Mouse (Mus musculus) ES-CJ7 (cell line): Measurements from ENCODE around the gene Prkd2.

Source experiments
- DNase-seq: peaks from one replicate; pipeline ENCODE4 v3.0.0; 2011; ENCODE audit warnings: low read depth, low spot score

Prkd2 gene

GRCm38 (mm10) chr7:16892352-16892730, 49.6 kb downstream of the Prkd2 start:
- DNase-seq, result no peak

GRCm38 (mm10) chr7:16893612-16894011, 50.9 kb downstream of the Prkd2 start:
- no peak for DNase-seq

DNA sequence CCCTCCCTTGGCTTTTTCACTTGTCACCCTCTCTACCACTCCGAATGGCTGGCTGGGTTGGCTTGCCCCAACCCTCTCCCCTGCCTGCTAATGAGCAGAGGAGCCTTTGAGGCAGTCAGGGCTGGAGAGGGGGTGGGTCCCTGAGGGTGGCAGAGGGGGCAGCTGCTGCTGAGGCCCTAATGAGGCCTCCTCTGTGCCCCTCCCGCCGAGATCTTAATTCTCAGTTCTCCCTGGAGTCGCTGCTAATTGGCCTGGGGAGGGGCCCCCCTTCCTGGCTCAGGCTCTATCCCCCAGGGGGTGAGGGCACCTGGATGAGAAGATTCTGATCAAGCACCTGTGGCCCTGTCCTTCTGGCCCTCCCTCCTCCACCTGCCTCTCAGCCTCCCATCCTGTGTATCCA, 51.6 kb downstream of the Prkd2 start:
- DNase-seq, result no peak

- DNase-seq, result peak; percentile 90
These were observed 52.3 kb downstream of the Prkd2 start for GRCm38 (mm10) chr7:16895000-16895399.

DNA sequence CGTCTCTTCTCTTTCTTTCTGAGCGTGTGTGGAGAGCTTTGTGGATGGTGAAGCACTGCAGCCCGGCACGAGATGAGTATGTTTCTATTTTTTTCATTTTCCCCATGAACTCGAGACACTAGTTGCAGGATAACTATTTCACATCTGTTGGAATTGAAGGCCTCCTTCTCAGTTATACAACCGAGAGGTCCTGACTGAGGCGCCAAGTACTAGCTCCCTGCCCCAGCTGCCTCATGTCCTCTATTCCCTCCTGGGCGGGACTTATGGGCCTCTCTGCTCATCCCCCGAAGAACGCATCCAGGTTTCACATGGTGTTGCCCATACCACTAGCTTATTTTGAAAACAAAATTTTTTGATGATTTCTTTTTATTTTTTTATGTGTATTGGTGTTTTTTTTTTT, 52.8 kb downstream of the Prkd2 start:
- no peak for DNase-seq

DNA sequence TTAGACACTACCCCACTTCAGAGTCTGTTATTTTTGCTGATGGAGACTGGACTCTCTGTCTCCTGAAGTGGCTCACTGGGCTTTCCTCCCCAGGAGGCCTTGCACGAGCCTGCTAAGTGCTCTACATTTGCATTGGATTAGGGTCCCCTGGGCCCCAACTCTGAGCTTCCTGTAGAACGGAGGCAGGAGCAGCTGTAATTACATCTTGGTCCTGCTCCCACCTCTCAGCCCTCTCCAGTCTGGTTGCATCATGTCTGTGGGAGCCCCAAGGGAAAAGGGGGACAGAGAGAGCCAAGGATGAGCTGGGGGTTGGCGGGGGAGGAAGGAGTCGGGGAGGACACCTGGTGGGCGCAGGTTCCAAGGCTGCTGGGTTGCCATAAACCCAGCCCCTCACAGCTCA, 57.8 kb downstream of the Prkd2 start:
- DNase-seq, result no peak

GRCm38 (mm10) chr7:16903439-16903955, 60.8 kb downstream of the Prkd2 start:
- DNase-seq, result no peak

- DNase-seq, result no peak
These were observed 61.5 kb downstream of the Prkd2 start for GRCm38 (mm10) chr7:16904120-16904675.

DNA sequence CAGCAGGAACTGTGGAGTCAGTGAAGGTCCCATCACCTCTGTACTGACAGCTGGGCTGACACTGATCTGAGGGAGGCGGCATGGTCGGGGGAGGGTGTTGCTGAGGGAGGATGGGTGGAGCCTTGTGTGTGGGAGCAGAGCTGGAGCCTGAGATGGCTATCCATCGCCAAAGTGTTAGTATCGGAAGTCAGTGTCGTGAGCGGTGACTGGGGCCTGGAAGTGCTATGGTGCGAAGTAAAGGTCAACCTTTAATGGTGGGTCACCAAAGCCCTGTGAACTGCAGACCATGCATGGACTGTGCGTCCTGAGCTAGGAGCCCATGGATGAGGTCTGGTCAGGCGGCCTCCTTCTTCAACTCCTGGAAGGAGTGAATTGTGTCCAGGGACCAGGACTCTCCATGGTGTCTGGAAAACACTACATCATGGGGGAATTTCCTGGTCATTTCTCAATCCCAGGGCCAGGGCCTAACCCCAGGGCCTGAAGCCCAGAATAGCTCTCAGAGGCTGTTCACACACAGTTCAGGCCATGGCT, 62.9 kb downstream of the Prkd2 start:
- no peak for DNase-seq

- no peak for DNase-seq
These were observed 63.6 kb downstream of the Prkd2 start, which contains the start of gene Ptgir for GRCm38 (mm10) chr7:16906281-16906680. Gene Ptgir, plus strand, starts transcription at chr7:16906490.

DNA sequence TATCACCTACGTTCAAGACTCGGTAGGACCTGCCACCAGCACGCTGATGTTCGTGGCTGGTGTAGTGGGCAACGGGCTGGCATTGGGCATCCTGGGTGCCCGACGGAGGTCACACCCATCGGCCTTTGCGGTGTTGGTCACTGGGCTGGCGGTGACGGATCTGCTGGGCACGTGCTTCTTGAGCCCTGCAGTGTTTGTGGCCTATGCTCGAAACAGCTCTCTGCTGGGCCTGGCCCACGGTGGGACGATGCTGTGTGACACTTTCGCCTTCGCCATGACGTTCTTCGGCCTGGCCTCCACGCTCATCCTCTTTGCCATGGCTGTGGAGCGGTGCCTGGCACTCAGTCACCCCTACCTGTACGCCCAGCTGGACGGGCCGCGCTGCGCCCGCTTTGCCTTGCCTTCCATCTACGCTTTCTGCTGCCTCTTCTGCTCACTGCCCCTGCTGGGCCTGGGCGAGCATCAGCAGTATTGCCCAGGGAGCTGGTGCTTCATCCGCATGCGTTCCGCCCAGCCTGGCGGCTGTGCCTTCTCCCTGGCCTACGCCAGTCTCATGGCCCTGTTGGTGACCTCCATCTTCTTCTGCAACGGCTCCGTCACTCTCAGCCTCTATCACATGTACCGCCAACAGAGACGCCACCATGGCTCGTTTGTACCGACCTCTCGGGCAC, 64.3 kb downstream of the Prkd2 start:
- DNase-seq, result no peak

- no peak for DNase-seq
These were observed 65.1 kb downstream of the Prkd2 start for GRCm38 (mm10) chr7:16907842-16908241.

- DNase-seq, result no peak
These were observed 65.7 kb downstream of the Prkd2 start for GRCm38 (mm10) chr7:16908367-16908766.

DNA sequence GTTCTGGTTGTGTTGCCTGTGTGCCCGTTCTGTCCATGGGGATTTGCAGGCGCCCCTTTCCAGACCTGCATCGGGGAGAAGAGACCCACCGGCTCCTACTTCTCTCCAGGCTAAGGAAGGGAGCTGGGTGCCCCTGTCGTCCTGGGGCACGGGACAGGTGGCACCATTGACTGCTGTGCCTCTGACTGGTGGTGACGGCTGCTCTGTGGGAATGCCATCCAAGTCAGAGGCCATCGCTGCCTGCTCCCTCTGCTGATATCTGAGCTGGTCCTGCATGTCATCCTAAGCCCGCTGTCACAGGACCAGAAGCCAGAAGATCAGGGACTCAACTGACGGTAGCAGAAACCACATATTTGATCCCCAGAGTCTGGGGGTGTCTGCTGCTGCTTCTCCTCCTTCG, 66.2 kb downstream of the Prkd2 start:
- DNase-seq, result no peak

- no peak for DNase-seq
These were observed 67.2 kb downstream of the Prkd2 start for GRCm38 (mm10) chr7:16909909-16910308.

DNA sequence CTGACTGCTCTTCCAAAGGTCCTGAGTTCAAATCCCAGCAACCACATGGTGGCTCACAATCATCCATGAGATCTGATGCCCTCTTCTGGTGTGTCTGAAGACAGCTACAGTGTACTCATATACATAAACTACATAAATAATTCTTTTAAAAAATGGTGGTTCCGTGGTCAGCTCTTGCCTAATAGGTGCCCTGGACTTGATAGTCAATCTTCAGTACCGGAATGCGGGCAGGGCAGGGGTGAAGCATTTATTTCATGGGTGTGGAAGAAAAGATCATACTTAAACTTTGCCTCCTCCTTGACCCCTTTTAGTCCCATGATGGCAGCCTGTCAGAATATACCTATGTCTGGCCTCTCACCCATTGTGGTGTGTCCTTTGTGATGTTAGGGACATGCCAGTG, 69.2 kb downstream of the Prkd2 start:
- DNase-seq, result no peak

GRCm38 (mm10) chr7:16912360-16912759, 69.7 kb downstream of the Prkd2 start:
- DNase-seq, result no peak

- peak; percentile 54 for DNase-seq
These were observed 71.2 kb downstream of the Prkd2 start for GRCm38 (mm10) chr7:16913806-16914452.

DNA sequence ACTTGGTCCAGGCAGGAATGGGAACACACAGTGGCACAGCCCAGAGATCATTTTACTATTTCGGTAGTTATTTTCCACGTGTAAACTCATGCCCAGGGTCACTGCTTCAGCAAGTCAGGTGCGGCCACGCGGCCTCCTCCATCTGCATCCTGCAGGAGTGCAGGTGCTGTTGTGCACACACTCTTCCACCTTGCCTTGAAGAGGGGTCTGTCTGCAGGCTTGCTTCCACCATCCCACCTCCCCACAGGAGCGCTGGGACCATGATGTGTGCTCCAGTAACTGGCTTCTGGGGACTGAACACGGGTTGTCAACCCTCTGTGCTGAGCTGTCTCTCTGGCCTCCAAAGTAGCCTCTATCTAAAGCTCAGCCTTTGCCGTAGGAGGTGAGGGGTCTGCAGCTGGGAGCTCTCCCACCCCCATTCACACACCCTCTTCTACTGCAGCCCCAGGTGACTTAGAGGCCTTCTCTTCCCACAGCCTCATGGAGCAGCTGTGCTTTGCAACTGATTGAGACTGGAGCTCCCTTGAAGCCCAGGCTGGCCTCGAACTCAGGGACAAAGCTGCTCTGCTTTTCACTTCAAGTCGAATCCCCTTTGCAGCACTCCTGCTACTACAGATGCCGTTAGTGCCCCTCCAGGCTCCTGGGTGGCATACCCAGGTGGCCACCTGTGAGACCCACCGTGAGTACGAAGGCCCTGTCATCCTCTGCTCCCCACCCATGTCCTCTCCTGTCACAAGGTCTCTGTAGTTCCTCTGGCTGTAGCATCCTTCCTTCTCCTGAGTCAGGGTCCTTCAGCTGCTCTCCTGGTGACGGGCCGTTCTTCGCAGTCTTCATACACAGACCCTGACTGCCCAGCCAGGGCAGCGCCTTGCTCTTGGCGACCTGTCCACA, 72.0 kb downstream of the Prkd2 start:
- DNase-seq, result no peak

DNA sequence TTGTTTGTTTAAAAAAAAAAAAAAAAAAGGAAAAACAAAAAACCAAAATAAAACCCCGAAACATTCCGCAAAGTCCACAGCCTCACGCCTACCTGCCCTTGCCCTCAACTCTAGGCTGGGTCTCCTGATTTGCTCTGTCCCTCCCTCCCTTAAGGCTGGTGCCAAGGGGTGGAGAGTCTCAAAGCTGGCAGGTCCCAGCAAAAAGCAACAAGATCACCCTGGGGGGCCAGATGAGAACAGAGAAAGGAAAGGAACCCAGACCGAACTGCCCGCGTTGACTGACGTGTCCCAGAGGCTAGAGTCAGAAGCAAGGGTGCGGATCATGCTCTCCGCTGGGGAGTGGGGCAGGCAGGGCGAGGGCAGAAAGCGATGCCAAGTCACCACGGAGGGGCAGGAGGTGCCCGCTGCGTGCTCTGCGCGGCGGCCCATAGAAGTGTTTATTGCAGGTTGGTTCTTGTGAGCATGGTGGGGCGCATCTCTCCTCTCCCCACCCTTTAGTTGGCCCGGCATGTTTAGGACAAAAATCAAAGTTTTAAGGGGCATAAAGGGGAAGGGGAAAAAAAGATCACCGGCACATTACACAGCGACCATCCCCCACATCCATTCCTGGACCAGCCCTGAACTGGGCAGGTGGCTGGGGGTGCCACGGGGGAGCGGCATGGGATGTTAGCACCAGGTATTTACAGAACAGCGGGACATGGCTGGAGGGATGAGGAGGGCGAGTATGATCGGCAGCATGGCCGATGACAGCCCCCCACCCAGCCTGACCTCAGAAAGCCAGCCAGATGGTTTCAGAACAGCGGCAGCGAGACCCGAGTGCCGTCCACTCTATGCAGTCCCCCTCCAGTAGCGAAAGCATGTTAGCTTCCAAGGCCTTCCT, 73.0 kb downstream of the Prkd2 start:
- no peak for DNase-seq
